Mouse (Mus musculus) megakaryocyte progenitor cell, adult 5-6 weeks (primary cell): ENCODE measurements around the gene F830045P16Rik. TPM values are rescaled to one million over a fixed set of nuclear protein-coding genes. Genes with fewer than 3 reads are reported as not detected.
"Not testable (repeated sequence)": the region's sequence is repeated elsewhere in the genome, so short reads cannot be mapped to it uniquely, and the experiment has no call there.

Source experiments
- ATAC-seq: replicated peaks from 2 replicates; pipeline ENCODE4 v1.8.0; 2016; ENCODE audit warnings: mild to moderate bottlenecking, moderate TSS enrichment, inconsistent platforms; ENCODE audit not compliant: poor library complexity
- total RNA-seq, 2 experiments: library from RNA; stranded (forward) in 1 of 2; stranded (reverse) in 1 of 2; fragments of 157-497, 149-512 nt in 1 of 2; fragments of 200-1000 nt in 1 of 2; gene quantifications; 2 replicates each; pipeline versions ENCODE4 v1.2.3 to v1.2.4; 2015 to 2017

The F830045P16Rik gene
- total RNA-seq, 2 experiments from 2014 or later, result not detected

DNA sequence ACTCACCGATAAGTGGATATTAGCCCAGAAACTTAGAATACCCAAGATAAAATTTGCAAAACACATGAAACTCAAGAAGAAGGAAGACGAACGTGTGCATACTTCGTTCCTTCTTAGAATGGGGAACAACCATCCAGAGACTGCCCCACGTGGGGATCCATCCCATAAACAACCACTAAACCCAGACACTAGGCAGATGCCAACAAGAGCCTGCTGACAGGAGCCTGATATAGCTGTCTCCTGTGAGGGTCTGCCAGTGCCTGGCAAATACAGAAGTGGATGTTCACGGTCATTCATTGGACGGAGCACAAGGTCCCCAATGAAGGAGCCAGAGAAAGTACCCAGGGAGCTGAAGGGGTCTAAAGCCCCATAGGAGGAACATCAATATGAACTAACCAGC lies 24.3 kb downstream of the F830045P16Rik start:
- not testable (repeated sequence) for ATAC-seq

GRCm38 (mm10) chr2:129502641-129503040 lies 33.8 kb downstream of the F830045P16Rik start:
- ATAC-seq, result peak; percentile 69

- ATAC-seq, result peak; percentile 99
These were observed 46.7 kb downstream of the F830045P16Rik start for GRCm38 (mm10) chr2:129489496-129490285.

GRCm38 (mm10) chr2:129483150-129483549 lies 53.3 kb downstream of the F830045P16Rik start:
- ATAC-seq, result peak; percentile 39

GRCm38 (mm10) chr2:129471905-129472304 lies 64.5 kb downstream of the F830045P16Rik start:
- peak; percentile 57; the same call in 1 of the 2 replicates for ATAC-seq

DNA sequence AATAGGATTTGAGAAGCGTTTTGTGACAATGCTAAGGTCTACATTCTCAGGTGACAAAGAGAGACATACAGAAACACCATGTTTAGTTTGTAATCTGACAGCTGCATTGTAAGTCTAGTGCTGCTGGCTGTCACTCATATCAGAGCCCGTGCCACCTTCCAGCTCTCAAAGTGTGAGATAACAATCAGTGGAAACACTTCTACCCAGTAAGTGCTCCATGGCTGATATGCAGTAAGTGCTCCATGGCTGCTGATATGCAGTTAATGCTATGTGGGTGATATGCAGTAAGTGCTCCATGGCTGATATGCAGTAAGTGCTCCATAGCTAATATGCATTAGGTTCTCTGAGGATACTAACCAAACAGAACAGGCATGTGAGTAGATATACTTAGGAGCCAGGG lies 65.6 kb downstream of the F830045P16Rik start:
- peak; percentile 52 for ATAC-seq

GRCm38 (mm10) chr2:129438772-129439171 lies 97.6 kb downstream of the F830045P16Rik start:
- peak; percentile 71 for ATAC-seq

GRCm38 (mm10) chr2:129435154-129435553 lies 101.2 kb downstream of the F830045P16Rik start:
- ATAC-seq, result 0 out of 2 replicates have a peak, but pooled peaks have one; percentile 37

GRCm38 (mm10) chr2:129423741-129424140 lies 112.7 kb downstream of the F830045P16Rik start:
- ATAC-seq, result no peak

DNA sequence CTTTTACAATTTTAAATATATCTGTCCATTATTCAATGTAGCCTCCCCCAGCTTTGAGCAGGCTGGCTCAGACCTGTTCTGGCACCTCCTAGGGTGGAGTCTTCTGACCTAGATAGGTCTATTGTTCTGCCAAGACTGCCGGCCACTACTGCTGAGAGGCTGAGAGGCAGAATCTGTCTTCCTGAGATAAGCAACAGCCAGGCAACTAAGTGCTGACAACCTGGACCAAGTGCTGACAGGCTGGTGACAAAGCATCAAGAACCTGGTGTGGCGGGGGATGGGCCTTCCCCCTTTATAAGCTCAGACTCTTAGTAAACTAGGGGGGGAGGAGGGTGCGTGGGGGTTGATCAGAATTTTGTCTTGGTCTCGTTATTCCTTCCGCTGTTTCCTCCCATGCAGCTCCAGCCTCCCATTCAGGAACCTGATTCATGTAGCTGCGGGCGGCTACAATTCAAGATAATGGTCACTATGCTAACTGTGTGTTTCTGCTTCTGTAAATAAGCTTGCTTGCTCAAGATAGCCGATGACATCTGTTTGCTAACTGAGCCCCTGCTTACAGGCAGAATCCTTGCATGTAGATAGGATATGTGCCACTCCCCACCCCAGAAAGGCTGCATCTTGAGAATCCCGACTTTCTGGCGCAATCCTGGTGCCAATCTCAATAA lies 115.4 kb downstream of the F830045P16Rik start:
- ATAC-seq, result peak; percentile 97

- no peak for ATAC-seq
These were observed 117.0 kb downstream of the F830045P16Rik start for GRCm38 (mm10) chr2:129419361-129419880.

- ATAC-seq, result no peak
These were observed 121.8 kb downstream of the F830045P16Rik start for GRCm38 (mm10) chr2:129414593-129414992.

GRCm38 (mm10) chr2:129413488-129413887 lies 122.9 kb downstream of the F830045P16Rik start:
- ATAC-seq, result peak; percentile 80

DNA sequence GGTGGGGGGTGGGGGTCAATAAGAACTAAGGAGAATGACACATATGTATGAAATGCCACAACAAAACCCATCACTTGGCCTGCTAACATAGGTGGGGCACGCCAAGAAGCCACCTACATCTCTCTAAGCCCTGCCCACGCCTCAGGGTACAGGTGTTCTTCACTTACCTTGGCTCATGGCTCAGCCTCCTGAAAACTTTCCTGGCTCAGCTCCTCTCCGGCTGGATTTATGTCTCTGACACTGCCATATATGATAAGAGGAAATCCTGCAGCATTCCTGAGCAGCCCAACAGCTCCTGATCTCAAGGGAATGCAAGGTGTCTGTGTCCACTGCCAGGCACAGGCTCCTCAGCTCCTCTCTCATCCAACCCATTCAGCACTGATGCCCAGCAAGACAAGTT lies 124.8 kb downstream of the F830045P16Rik start:
- ATAC-seq, result no peak

- peak; percentile 49 for ATAC-seq
These were observed 126.1 kb downstream of the F830045P16Rik start for GRCm38 (mm10) chr2:129410344-129410743.

DNA sequence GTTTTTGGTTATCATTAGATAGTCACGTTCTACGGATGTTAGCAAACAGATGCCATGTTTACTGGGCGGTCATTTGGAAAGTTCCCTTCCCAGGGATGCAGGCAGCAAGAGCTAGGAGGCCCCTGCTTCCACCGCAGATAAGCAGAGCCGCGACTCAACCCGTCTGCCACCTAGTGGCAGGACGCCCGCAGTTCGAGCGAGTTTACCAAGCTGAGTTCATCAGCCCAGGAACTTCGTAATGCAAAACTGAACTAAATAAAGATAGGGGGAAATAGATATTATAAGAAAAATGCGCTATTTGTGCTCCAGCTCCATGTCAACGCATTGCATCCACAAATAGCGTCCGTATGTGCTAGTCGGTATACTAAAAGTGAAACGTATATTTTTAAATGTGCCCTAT lies 127.9 kb downstream of the F830045P16Rik start:
- peak; percentile 92 for ATAC-seq

Other genes with a start within 250 kb of the F830045P16Rik start
- 89.0 and 91.6 TPM in 2 replicates for gene Ckap2l, start 239.4 kb downstream of the F830045P16Rik start, total RNA-seq (2015)
- 58.9 and 59.7 TPM in 2 replicates for gene Ckap2l, start 239.4 kb downstream of the F830045P16Rik start, total RNA-seq (2017)
- not detected in 2 replicates for gene Il1a, start 226.6 kb downstream of the F830045P16Rik start, total RNA-seq (2015)
- gene Il1a, start 226.6 kb downstream of the F830045P16Rik start, total RNA-seq (2017), result not detected in 2 replicates
- gene Il1b, start 165.5 kb downstream of the F830045P16Rik start, total RNA-seq (2015), result 1.4 and 1.8 TPM in 2 replicates
- 0.37 and 0.96 TPM in 2 replicates for gene Il1b, start 165.5 kb downstream of the F830045P16Rik start, total RNA-seq (2017)
- gene Sirpa, start 56.2 kb upstream of the F830045P16Rik start, total RNA-seq (2015), result 62.3 and 67.6 TPM in 2 replicates
- gene Sirpa, start 56.2 kb upstream of the F830045P16Rik start, total RNA-seq (2017), result 67.5 and 73.8 TPM in 2 replicates
- not detected in 2 replicates for gene Pdyn, start 163.2 kb upstream of the F830045P16Rik start, total RNA-seq (2015)
- not detected in 2 replicates for gene Pdyn, start 163.2 kb upstream of the F830045P16Rik start, total RNA-seq (2017)